Mouse (Mus musculus): ENCODE results near the gene Gm5141.
"Not testable (repeated sequence)": the region's sequence is repeated elsewhere in the genome, so short reads cannot be mapped to it uniquely, and the experiment has no call there.

The Gm5141 gene

DNA sequence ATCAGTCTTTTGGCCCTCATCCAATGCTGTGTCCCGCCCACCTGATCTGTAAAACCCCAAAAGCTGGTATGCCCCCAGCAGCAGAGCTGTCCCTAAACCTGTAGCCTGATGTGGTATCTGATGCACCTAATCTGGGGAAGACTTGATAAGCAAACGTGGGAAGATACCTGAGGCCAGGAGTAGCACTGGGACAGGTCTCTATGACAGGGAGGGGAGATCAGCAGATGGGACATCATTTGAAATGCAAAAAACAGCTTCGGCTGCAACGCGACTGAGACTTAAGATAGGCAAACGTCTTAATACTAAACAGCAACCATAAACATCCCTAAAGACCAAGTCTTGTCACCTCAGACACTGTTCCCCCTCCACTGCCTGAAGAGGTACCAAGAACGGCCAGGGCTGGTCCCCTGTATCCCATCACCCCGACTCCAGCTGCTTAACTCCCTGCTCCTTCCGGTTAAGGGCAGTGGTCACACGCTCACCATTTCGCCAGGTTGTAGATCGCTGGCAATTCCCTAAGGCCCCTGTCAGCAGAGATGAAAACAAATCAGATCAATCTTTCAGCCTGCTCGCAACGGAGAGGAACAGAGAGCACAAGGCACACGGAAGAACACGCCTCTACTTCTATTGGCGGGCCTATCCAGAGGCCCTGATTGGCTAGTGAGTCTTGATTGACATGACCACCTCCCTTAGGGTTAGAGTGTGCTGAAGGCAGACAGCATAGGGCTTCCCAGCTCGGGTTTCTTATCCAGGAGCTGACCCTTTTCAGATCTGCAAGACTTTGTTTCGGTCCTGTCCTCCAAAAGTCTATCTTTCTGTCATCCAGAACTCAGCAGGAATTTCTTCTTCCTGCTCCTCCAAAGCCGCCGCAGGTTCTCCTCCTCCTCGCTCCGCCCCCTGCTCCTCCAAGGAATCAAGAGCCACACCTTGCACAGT is at the start of gene Gm5141:
Gene Gm5141, minus strand, starts transcription at position 610 of the 936 bp plus-strand sequence.
- DNase-seq (ENCODE audit: low read depth, low spot score): peak; percentile 61

GRCm38 (mm10) chr13:62833341-62833740 is 47.7 kb upstream of the Gm5141 start:
- DNase-seq (ENCODE audit: low read depth, low spot score): no peak

- DNase-seq (ENCODE audit: low read depth, low spot score): no peak
Observed at GRCm38 (mm10) chr13:62832239-62832638, 46.6 kb upstream of the Gm5141 start.

DNA sequence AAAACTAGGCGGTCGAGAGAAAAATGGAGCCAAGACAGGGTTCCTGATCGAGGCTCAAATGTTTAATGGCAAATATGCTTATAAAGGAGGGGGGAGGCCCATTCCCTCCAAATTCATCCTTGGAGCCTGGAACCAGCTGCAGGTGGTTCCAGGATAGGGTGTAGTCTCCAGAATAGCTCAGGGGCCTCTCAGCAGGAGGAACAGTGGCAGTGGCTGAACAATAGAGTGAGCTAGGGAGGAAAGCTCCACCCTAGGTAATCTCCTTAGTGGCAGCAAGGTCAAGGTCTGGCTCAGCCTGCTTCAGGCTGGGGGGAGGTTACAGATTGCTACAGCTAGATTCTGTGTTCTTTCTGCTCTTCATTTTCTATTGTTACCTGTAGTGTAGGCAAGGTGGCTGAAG is 30.1 kb upstream of the Gm5141 start:
- not testable (repeated sequence) for DNase-seq (ENCODE audit: low read depth, low spot score)

DNA sequence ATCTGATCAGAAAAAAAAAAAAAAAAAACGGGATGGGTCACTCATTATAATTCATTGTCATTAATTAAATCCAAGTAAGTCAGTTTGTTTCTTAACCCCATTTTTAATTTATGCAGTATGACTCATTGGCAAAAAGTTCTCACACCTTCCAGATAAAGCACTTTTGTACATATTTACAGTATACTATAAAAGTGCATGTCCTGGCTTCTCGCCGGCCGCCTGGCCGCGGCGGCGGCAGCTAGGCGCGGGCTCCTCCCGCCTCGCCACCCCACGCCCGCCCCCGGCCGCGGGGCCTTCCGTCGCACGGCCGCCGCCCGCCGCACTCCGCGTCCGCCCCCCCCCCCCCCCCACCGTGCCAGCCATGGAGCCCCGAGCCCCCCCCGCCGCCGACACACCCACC is 27.1 kb upstream of the Gm5141 start:
- DNase-seq (ENCODE audit: low read depth, low spot score): peak; percentile 6

- DNase-seq (ENCODE audit: low read depth, low spot score): not testable (repeated sequence)
Observed at GRCm38 (mm10) chr13:62807981-62808380, 22.4 kb upstream of the Gm5141 start.

GRCm38 (mm10) chr13:62786135-62786493 is 506 bp upstream of the Gm5141 start:
- DNase-seq (ENCODE audit: low read depth, low spot score): not testable (repeated sequence)

GRCm38 (mm10) chr13:62763806-62764205 is 21.8 kb downstream of the Gm5141 start:
- peak; percentile 61 for DNase-seq (ENCODE audit: low read depth, low spot score)

DNA sequence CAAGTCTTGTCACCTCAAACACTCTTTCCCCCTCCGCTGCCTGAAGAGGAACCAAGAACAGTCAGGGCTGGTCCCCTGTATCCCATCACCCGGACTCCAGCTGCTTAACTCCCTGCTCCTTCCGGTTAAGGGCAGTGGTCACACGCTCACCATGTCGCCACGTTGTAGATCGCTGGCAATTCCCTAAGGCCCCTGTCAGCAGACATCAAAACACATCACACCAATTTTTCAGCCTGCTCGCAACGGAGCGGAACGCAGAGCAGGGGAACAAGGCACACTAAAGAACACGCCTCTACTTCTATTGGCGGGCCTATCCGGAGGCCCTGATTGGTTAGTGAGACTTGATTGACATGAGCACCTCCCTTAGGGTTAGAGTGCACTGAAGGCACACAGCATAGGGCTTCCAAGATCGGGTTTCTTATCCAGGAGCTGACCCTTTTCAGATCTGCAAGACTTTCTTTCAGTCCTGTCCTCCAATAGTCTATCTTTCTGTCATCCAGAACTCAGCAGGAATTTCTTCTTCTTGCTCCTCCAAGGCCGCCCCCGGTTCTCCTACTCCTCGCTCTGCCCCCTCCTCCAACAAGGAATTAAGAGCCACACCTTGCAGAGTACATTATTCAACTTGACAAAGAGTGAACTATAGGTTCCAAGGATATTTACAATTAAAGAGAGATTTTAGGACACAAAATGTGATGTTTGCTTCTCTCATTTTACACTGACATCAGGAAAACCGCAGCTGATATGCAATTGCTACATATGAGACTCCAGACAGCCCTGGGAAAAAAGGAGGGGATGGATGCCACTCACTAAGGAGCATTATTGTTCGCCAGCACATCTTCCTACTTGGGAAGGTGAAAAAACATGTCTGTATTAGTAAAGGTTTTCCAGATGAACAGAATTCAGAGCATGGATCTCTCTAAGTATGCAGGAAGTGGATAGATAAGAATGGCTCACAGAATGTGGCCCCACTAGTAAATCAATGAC is 24.9 kb downstream of the Gm5141 start, which contains the start of gene Platr25:
Gene Platr25, minus strand, starts transcription at position 278 of the 984 bp plus-strand sequence.
- peak; percentile 51 for DNase-seq (ENCODE audit: low read depth, low spot score)

DNA sequence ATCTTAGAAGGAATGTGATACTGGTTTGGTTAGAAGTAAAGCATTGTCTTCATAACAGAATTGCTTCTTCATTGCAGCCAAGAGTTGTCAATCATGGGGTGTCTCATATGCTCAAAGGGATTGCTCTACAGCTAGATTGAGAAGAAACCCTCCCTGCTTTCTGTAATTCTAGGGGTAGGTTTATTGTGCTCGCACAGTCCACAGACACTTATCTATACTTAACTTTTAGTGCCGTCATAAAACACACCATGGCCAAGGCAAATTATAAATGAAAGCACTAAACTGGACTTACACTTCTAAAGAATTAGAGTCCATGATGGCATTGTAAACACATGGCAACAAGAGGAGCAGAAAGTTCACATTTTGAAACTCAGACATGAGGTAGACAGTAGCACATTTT is 52.3 kb downstream of the Gm5141 start:
- DNase-seq (ENCODE audit: low read depth, low spot score): no peak
